Mouse (Mus musculus): ENCODE results near the gene Gdf9.
A peak's percentile ranks its signal among the peaks of the same experiment; 100 is the strongest.

The Gdf9 gene

DNA sequence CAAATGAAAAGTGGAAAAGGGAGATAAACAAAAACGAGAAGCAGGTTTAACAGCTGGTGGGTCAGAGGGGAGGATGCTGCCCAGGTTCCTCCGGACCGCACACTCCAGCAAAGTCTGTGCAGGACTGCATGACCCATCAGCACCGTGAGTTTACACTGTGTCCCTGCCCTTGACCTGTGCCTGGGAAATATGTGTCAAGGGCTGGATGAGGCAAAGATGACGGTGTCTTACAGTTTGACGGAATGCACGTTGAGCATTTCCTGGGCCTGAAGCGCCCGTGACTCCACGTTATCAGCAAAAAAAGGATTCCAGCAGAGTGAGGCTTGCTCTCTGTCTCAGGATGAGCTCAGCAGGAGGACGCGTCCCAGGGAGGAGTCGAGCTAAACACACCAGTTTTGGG, 14.7 kb downstream of the Gdf9 start:
- no peak for DNase-seq (ENCODE audit: low read depth, low spot score)

DNA sequence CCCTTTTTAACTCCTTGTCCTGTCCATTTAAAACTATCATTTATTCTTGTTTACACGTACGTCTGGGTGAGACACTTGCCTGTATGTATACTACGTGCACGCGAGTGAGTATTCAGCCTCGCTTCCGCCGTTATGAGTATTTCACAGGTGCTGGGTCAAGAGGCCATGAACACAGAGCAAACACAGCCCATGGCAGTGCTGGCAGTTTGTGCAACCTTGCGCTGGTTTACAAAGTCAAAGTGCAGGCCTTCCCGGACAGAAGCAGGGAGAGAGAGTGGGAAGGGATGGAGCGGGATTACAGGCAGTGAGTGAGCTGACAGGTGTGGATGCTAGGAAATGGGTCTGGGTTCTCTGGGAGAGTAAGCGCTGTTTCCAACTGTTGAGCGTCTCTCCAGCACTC, 15.4 kb downstream of the Gdf9 start:
- DNase-seq (ENCODE audit: low read depth, low spot score): no peak

DNA sequence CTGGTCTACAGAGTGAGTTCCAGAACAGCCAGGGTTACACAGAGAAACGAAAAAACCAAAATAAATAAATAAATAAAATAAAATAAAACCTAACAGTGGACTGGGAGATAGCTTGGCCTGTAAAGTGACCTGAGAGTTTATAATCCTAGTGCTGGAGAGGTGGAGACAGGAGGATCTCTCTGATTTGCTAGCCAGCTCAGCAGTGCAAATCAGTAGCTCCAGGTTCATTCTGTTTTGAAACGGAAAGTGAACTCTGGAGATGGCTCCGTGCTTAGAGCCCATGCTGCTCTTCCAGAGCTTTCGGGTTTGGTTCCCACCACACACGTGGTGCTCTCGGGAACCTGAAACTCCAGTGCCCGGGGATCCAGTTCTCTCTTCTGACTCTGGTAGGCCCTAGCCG, 17.2 kb downstream of the Gdf9 start:
- no peak for DNase-seq (ENCODE audit: low read depth, low spot score)

DNA sequence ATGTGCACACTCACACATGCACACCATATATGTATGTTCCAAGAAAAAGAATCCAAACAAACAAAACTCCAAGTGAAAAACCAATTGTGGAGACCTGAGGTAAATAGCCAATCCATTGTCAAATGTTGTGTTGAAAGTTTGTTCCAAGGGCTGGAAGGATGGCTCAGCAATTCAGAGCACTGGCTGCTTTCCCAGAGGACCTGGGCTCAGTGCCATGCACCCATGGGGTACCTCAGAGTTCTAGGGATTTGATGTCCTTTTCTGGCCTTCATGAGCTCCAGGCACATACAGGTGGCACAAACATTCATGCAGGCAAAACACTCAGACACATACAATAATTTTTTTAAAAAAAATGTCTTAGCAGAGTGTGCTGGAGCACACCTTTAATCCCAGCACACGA, 17.7 kb downstream of the Gdf9 start:
- no peak for DNase-seq (ENCODE audit: low read depth, low spot score)

DNA sequence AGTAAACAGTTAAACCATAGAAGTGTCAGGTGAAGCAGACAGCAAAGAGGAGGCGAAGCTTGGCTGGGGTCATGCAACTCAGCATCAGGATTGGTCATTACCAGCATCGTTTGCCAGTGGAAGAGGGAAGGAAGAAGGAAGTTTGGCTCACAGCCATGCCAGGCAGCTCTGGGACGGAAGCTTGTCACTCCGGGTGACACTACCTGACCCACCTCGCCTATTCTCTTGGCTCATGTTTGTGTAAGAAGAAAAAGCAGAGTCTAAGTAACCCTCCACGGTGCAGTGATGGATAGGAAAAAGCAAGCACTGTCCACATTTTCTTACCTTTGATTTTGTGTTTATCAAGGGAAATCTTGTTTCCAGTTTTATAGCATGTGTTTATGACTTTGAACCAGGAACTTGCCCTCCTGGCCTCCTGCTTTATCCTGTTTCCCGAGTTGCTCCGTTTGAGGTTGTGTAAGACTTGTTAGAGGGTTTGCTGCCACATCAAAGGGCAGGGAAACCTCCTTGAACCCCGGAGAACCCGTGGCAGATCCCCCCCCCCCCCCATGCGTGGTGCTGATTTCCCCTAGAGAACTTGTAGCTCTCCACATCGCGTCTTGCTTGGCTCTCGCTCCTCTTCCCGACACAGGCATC, 19.4 kb downstream of the Gdf9 start:
- no peak for DNase-seq (ENCODE audit: low read depth, low spot score)

DNA sequence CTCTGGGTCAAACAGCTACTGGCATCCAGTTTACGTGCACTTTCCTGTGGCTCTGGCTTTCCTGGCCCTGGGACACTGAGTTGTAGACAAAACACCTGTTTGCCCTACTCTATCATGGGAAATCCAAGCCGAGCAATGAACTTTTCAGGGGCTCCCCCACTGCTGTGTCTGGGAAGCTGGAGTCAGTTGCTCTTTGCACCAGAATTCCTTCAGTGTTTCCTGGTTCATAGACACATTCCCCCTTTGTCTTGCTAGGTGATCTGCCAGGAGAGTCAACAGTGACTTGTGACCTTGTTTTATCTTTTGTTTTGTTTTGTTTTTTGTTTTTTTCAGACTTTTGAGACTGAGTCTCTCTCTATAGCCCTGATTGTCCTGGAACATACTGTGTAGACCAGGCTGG, 20.5 kb downstream of the Gdf9 start:
- DNase-seq (ENCODE audit: low read depth, low spot score): no peak

DNA sequence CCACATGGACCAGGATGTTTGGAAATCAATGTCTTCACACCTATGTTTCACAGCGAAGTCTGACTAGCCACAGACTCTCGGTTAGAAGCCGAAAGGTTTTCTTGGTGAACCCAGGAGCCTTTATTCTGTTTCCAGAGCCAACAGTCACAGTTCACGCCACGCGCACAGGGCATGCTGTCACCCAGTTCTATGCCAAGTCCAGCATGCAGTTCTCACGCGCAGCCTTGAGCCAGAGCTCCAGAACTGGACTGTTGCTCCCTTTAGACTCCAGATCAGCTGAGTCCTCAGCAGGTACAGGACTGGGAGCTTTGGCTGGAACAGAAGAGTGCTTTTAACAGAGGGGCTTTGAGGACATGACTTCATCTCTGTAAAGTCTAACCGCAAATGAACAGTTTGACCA, 21.6 kb downstream of the Gdf9 start:
- DNase-seq (ENCODE audit: low read depth, low spot score): no peak

DNA sequence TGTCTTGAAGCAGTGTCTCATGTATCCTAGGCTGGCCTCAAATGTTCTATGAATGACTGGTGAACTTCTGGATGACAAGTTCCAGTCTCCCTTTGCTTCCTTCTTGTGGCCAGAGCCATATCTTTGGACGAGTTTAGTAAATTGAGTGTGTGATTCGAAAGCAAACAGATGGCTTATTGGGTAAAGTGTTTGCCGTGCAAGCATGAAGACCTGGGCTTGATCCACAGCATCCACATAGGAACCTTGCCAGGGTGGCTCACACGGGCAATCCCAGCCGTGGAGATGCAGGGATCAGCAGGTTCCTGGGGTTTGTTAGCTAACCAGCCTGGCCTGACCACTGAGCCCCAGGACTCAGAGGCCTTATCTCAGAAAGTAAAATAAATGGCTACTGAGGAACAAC, 22.2 kb downstream of the Gdf9 start:
- no peak for DNase-seq (ENCODE audit: low read depth, low spot score)

DNA sequence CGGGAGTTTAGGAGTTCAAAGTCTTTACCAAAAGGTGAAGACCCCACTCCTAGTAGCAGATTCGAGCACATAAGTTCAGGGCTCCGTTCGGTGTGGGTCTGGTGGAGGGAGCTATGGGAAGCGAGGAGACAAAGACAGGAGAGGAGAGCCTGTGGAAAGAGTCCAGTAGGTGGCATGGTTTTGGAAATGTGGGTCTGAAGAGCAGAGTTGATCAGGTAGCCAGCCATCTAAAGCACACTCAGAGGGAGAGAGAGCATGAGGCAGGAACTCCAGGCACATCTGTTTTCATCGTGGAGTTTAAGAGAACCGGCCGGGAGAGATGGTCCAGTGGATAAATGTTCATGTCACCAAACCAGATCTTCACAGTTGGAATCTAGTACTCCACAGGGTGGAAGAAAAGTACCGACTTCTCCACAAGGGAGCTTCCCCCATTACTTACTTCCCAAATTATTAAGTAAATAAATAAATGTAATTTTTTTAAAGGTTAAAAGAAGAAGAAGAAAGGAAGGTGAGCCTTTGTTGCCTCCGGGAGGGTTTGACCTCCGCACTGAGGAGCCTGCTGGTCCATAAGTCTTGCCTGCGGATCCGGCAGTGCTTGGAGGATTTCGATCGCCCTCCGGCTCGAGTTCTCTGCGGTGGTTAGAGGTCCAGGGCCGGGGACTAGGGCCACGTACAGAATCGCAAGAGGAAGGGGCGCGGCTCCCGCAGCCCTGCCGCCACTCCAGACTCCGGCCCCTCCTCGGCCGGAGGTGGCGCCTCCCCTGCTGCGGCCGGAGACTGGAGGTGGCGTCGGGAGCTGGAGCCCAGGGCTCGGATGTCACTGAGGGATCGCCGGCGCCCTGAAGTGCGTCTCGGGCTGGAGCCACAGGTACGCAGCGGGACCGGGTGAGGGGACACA, 25.9 kb downstream of the Gdf9 start, which contains the start of the genes Gm10447 and Shroom1:
Gene Gm10447, minus strand, starts transcription at position 637 of the 898 bp plus-strand sequence.
Gene Shroom1, plus strand, starts transcription at position 732 of the 898 bp plus-strand sequence.
- DNase-seq (ENCODE audit: low read depth, low spot score): no peak

DNA sequence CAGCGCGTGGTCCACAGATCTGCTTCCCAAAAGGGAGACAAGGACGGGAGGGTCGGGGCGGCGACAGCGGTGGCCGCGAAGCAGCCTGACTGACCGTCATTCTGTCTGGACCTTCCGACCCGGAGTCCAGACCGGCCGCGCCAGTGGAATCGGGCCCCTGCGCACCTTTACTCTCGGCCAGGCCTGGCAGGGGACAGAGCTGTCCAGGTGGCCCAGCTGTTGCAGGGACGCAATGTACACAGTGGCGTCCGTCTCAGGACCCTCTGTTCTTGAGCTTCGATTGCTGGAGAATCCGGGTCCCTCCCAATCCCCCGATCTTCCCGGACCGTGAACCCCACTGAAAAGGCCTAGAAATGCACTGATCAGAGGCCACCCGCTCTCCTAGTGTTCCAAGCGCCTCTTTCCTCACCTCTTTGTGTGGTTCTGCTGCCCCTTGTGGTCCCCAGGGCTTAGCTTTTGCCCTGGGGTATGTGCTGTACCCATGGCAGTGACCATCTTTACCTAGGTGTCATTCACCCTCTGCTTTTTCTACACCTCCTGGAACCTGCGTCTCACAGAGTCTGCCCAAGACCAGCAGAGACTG, 26.6 kb downstream of the Gdf9 start:
- DNase-seq (ENCODE audit: low read depth, low spot score): no peak

DNA sequence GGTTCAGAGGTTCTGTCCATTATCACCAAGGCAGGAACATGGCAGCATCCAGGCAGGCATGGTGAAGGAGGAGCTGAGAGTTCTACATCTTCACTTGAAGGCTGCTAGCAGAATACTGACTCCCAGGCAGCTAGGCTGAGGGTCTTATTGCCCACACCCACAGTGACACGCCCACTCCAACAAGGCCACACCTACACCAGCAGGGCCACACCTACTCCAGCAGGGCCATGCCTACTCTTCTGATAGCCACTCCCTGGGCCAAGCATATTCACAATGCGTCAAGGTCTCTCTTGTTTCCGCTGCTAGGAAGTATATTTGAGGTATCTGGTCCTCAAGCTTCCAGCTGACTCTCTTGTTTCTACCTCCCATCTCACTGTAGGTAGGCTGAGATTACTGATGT, 28.2 kb downstream of the Gdf9 start:
- DNase-seq (ENCODE audit: low read depth, low spot score): no peak

DNA sequence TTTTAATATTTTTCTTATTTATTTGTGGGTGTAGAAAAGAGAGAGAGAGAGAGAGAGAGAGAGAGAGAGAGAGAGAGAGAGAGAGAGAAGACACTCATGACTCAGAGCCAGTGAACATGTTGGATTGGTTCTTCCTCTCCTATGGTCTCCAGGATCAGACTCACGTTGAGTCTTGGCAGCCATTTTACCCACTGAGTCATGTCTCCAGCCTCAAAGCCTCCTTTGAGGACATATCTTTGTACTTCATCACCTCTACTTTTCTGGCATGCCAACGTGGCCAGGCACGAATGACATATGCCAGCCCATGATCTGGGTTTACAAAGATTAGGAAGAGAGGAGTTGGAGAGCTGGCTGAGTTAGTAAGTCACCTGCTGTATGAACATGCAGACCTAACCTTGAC, 29.4 kb downstream of the Gdf9 start:
- no peak for DNase-seq (ENCODE audit: low read depth, low spot score)

DNA sequence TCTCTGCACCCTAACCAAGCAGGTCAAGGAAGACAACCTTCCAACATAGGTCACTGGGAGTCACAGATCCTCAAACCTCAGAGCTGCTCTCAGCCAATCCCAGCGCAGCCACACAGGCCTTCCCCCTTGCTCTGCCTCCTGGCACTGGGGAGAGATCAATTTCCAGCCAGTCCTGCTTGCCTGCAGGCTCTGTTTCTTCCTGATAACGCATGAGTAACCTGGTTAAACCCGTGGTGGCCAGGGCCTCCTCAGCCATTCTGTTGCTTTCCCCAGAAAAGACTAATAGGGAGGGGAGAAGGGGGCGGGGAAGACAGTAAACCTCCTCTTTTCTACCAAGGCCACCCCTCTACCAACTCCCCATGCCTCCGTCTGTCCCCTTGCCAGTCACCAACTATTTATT, 30.9 kb downstream of the Gdf9 start:
- no peak for DNase-seq (ENCODE audit: low read depth, low spot score)

DNA sequence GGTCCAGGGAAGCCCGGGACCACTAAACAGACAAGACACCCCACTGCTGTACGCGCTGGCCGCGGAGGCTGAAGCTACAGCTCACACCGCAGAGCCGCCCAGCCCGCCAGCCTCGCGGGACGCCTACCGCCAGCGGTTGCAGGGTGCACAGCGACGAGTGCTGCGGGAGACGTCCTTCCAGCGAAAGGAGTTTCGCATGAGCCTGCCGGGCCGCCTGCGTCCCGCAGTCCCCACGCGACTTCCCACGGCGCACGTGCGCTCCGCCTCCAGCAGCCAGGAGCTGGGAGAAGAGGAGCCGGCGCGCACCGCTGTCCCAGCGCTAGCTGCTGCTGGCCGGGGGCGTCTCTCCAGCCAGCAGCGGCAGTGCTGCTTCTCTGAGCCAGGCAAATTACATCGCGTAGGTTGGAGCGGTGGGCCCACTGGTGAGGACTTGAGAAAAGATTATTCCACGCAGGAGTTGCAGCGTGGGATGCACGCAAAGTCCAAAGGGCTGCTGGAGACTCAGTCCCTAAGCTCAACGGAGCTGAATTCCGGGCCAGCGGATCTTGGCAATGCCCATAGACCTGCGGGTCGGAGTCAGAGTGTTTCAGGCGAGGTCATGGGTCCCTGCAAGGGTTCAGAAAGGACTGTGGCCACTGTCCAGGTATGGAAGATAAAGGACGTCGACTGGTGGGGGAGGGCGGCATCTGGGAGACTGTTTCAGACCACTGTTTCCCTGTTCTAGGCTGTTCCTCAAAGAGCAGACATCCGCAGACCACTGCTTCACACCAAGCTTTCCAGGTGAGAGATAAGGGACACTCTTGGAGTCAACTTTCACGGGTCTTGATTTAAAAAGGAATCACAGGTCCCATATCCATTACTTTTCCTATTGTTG, 33.0 kb downstream of the Gdf9 start:
- DNase-seq (ENCODE audit: low read depth, low spot score): peak; percentile 55

DNA sequence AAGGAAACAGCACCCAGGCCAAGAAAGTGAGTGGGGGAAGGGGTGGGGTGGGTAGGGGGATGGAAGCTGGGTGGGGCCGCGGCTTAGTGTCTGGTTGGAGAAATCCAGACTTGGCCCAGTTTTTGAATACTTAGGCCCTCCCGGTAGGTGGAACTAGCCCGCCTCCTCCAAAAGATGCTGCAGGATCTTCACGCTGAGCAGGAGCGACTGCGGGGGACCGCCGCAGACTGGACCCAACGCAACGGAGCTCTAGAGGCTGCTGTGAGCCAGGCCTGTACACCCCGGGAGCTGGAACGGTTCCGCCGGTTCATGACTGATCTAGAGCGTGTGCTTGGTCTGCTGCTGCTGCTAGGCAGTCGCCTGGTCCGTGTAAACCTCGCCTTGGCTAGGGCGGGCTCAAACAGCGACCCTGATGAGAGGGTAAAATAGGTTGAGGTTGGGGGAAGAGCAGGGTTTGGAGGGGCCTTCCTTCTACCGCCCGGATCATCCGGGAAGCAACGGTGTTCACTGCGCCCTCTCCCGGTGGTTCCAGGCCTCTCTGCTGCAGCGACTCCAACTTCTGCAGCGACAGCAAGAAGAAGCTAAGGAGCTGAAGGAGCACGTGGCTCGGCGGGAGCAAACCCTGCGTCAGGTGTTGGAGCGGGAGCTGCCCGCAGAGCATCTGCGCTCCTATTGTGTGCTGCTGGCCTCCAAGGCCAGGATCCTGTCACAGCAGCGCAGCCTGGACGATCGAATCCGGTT, 35.6 kb downstream of the Gdf9 start:
- DNase-seq (ENCODE audit: low read depth, low spot score): peak; percentile 77

DNA sequence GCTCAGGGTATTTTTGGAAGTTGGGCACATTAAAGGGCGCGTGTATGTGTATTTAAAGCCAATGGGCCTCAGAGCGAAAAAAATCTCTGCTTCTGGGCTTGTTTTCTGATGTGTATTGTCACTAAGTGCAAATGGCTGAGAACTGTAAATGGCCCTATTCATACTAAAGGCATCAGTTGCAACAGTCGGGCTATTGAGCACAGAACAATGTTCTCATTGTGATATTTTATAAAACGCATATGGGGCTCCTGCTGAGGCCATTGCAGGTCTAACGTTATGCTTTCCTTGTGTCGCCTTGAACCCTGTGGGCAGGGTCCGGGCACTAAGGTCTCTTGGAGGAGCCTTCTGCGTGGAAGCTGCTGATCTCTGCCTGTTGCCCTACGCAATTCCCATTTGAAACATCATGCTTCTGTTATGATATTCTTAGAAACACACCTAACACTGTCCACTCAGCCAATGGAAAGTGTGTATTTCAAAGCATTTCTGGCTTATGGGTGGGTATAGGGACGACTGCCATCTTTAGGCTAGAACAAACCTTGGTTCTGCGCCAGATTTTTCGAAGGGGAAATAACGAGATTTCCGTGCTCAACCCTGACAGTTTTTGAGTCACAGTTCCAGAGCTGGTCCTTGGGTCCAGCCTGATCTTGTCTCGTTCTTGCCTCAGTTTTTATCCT, 38.6 kb downstream of the Gdf9 start:
- DNase-seq (ENCODE audit: low read depth, low spot score): no peak

DNA sequence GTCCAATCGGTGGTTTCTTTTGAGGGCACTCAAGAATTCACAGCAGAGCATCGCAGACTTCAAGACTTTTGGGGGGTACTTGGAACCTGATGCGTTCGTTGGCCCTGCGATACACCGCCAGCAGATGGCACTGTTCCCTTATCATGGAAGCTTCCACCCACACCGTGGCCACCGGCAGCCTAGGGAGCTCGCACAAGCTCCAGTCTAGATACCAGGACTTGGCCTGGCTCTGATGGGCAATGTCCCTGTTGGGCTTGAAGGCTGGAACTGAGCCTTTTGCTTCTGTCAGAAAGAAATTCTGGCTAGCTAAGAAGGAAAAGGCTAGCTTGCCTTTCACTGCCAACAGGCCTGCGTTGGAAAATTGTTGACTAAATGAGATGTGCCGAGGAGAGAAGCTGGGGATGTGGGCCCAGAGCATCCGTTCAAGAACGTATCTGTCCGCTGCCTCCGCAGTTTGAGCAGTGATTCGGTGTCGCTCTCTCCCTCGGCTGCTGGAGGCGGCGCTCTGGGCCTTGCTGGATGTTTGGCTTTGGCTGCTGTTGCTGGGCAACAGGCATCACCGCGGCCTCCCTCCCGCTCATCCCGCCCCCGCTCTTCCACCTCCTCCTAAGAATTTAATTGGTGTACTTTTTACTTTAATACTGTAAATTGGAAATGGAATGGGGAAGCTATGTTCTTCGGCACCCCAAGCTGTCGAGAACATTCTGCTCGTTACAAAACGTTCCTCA, 39.3 kb downstream of the Gdf9 start, which contains the start of gene Gm9837:
Gene Gm9837, minus strand, starts transcription at position 512 of the 728 bp plus-strand sequence.
- DNase-seq (ENCODE audit: low read depth, low spot score): peak; percentile 95

DNA sequence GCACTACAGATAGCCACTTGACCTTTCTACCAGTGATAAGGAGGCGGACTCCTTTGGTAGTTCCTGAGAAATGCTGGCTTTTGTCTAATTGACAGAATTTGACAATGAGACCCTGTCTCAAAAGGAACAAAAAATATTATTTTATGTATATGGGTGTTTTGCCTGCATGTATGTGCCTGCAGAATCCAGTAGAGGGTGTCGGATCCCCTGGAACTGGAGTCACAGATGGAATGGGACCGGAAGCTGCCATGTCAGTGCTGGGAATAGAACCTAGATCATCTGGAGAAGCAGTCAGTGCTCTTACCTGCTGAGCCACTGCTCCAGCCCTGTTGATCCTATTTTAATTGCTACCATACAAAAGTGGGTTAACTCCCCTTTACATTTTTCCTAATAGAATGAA, 41.9 kb downstream of the Gdf9 start:
- DNase-seq (ENCODE audit: low read depth, low spot score): no peak

DNA sequence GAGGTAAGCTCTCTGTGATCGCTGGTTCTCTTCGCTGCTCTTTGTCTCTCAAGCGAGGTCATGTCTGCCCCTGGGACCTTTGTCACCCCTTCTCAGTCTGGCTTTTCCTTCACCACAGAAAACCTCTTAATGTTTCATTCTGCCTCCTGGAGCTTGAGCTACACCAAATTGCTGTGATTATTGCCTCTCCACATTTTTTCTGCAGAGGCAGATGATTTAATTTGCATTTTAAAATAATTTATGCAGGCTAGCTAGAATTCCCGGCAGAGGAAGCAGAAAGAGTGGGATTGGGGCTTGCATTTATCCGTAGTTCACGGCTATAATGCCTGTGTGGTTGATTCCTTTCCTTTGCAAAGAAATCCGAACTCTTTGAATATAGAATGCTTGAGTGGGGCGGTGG, 44.8 kb downstream of the Gdf9 start:
- no peak for DNase-seq (ENCODE audit: low read depth, low spot score)

DNA sequence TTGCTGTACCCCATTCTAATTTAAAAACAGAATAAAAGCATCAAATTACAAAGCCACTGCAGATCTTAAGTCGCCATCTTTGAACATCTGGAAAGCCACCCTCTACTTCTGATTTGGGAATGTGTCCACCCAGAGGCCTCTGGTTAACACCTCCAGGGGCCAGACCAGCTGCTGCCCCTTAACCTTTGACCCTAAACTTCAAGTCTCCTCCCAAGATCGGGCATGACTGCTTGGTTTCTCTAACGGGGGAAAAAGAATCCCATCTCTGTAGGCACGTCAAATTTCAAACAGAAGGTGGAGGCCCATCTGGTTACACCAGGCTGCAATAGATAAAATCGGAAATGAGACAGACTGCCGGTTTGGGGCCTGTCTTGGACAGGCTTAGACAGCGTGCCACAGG, 47.0 kb downstream of the Gdf9 start:
- DNase-seq (ENCODE audit: low read depth, low spot score): no peak
